Mouse (Mus musculus) brain, embryonic 14.5 days (tissue): Measurements from ENCODE around the gene Nop9.

ENCODE experiments used
- CTCF ChIP-seq: fragments of 200-500 bp; IDR thresholded peaks from 2 replicates; pipeline ENCODE4 v1.5.1; 2012; ENCODE audit warnings: inconsistent platforms, mild to moderate bottlenecking, moderate library complexity, borderline replicate concordance; ENCODE audit not compliant: insufficient read depth, insufficient read length; ENCODE audit errors: extremely low read depth
- POLR2A ChIP-seq: fragments of 200-500 bp; IDR thresholded peaks from 2 replicates; pipeline ENCODE4 v1.6.1; 2012; ENCODE audit warnings: mild to moderate bottlenecking, inconsistent platforms, borderline replicate concordance; ENCODE audit not compliant: poor library complexity, insufficient read depth, insufficient read length, severe bottlenecking; ENCODE audit errors: extremely low read depth

GRCm38 (mm10) chr14:55757566-55757965, 12.1 kb downstream of the Nop9 start:
- TF ChIP-seq POLR2A = no peak
- no peak for TF ChIP-seq CTCF
